Mouse (Mus musculus) embryonic facial prominence, embryonic 12.5 days (tissue): ENCODE results near the gene Ncf2. TPM values are rescaled to one million over a fixed set of nuclear protein-coding genes. Genes with fewer than 3 reads are reported as not detected.

Experiments
- ATAC-seq: fragments of 200-750 bp; cut with Nextera tagmentation; 2 replicates; pipeline ENCODE4 v1.8.0; 2017; ENCODE audit not compliant: insufficient number of reproducible peaks, insufficient read depth, low FRiP score, low TSS enrichment
- H3K27ac ChIP-seq: fragments of 300-500 bp; sonication (generic); 2 replicates; pipeline ENCODE4 v1.5.1; 2016; ENCODE audit warnings: mild to moderate bottlenecking
- H3K27me3 ChIP-seq: fragments of 300-500 bp; sonication (generic); 2 replicates; pipeline ENCODE4 v1.6.1; 2016; ENCODE audit warnings: mild to moderate bottlenecking, moderate library complexity
- H3K36me3 ChIP-seq: fragments of 300-500 bp; sonication (generic); 2 replicates; pipeline ENCODE4 v1.6.1; 2016; ENCODE audit warnings: mild to moderate bottlenecking
- H3K4me1 ChIP-seq: fragments of 300-500 bp; sonication (generic); 2 replicates; pipeline ENCODE4 v1.6.1; 2016
- H3K4me2 ChIP-seq: fragments of 300-500 bp; sonication (generic); replicated peaks from 2 replicates; pipeline ENCODE4 v1.6.1; 2016; ENCODE audit warnings: mild to moderate bottlenecking, moderate library complexity
- H3K4me3 ChIP-seq: fragments of 300-500 bp; sonication (generic); 2 replicates; pipeline ENCODE4 v1.5.1; 2016; ENCODE audit warnings: mild to moderate bottlenecking
- H3K9ac ChIP-seq: fragments of 300-500 bp; sonication (generic); 2 replicates; pipeline ENCODE4 v1.6.1; 2016; ENCODE audit warnings: mild to moderate bottlenecking, moderate library complexity
- H3K9me3 ChIP-seq: fragments of 300-500 bp; sonication (generic); 2 replicates; pipeline ENCODE4 v1.6.1; 2016; ENCODE audit warnings: mild to moderate bottlenecking, moderate library complexity
- WGBS: fragments of 180-500 bp; shearing (Covaris S2); methylation state at CpG from one replicate; pipeline ENCODE4 v1.1.7; 2016; 5-methylcytosine and 5-hydroxymethylcytosine counted together
- polyA plus RNA-seq: library from polyadenylated mRNA; unstranded; fragments of >200 nt; fragmentation: Nextera tagmentation; extraction: Ambion mirVana; gene quantifications from 2 replicates; pipeline ENCODE4 v1.2.1, GENCODE M21; 2016

The Ncf2 gene
- polyA plus RNA-seq, 1 experiment from 2014 or later, result 2.4 TPM

DNA sequence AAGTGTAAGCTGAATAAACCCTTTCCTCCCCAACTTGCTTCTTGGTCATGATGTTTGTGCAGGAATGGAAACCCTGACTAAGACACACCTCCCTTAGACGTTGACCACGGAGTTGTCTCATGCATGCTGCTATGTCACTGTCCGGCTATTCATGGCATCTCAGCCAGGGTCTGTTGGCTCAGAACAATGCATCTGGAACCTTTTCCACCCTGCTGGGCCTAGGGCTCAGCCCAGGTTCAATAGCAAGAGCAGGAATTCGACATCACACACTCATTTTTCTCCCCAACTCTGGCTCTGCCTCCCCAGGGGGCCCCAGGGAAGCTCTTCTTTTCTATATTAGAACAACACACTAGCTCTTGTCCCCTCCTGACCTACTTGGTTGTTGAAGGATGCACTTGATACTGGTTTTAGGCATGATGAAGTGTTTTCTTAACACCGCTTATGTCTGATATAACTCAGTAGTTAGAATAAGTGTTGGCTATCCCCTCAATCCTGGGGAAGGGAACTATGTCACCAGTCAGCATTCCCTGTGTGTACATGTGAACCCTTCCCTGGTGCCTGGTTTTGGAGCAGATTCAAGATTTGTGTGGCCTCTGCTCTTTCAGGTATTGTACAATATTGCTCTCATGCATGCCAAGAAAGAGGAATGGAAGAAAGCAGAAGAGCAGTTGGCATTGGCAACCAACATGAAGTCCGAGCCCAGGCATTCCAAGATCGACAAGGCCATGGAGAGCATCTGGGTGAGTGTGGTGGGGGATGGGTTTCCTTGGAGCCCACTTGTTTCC, 21.1 kb downstream of the Ncf2 start:
- H3K4me3 ChIP-seq, result no peak overlapping the region
- no peak for ATAC-seq
- no peak overlapping the region for H3K4me2 ChIP-seq
- H3K27me3 ChIP-seq, result no peaks in the 10 kb centered on the region
- 76% methylated on average over 7 of the region's 7 CpGs for WGBS
- no peaks in the 10 kb centered on the region for H3K36me3 ChIP-seq
- peaks cover 3% of the 10 kb centered on the region; the same call in 1 of the 2 replicates for H3K4me1 ChIP-seq
- no peak overlapping the region for H3K27ac ChIP-seq
- H3K9ac ChIP-seq, result no peak overlapping the region
- no peaks in the 10 kb centered on the region for H3K9me3 ChIP-seq

GRCm38 (mm10) chr1:152821746-152822145, 21.8 kb downstream of the Ncf2 start:
- Histone ChIP-seq H3K4me1 (peaks cover 3% of the 10 kb centered on the region; the same call in 1 of the 2 replicates), H3K4me2 (no peak overlapping the region), H3K9ac (no peak overlapping the region), H3K4me3 (no peak overlapping the region), H3K9me3 (no peaks in the 10 kb centered on the region), H3K36me3 (no peaks in the 10 kb centered on the region), H3K27ac (no peak overlapping the region), H3K27me3 (no peaks in the 10 kb centered on the region)
- 84% methylated on average over 4 of the region's 4 CpGs for WGBS
- ATAC-seq, result no peak

- WGBS, result 73% methylated on average over 9 of the region's 9 CpGs
- no peak for ATAC-seq
These were observed 24.2 kb downstream of the Ncf2 start for GRCm38 (mm10) chr1:152824206-152824605.

GRCm38 (mm10) chr1:152826446-152826845, 26.5 kb downstream of the Ncf2 start:
- Histone ChIP-seq H3K9ac (no peak overlapping the region), H3K27me3 (no peaks in the 10 kb centered on the region), H3K36me3 (no peaks in the 10 kb centered on the region), H3K4me1 (peaks cover 11% of the 10 kb centered on the region), H3K27ac (no peak overlapping the region), H3K4me2 (no peak overlapping the region), H3K9me3 (no peaks in the 10 kb centered on the region), H3K4me3 (no peak overlapping the region)
- no peak for ATAC-seq
- WGBS, result 69% methylated on average over 5 of the region's 5 CpGs

More at GRCm38 (mm10) chr1:152824206-152824605, 24.2 kb downstream of the Ncf2 start:
- H3K27me3 ChIP-seq, result no peaks in the 10 kb centered on the region
- H3K9ac ChIP-seq, result no peak overlapping the region
- peaks cover 10% of the 10 kb centered on the region for H3K4me1 ChIP-seq
- H3K9me3 ChIP-seq, result no peaks in the 10 kb centered on the region
- no peak overlapping the region for H3K4me3 ChIP-seq
- H3K27ac ChIP-seq, result no peak overlapping the region
- H3K36me3 ChIP-seq, result no peaks in the 10 kb centered on the region
- no peak overlapping the region for H3K4me2 ChIP-seq

GRCm38 (mm10) chr1:152828168-152828567, 28.2 kb downstream of the Ncf2 start:
- Histone ChIP-seq H3K36me3 (no peaks in the 10 kb centered on the region), H3K27me3 (no peaks in the 10 kb centered on the region), H3K4me2 (no peak overlapping the region), H3K4me1 (peaks cover 11% of the 10 kb centered on the region), H3K9ac (no peak overlapping the region), H3K27ac (0 out of 2 replicates have a peak overlapping the region, but pooled peaks have one; percentile 30), H3K9me3 (no peaks in the 10 kb centered on the region), H3K4me3 (no peak overlapping the region)
- WGBS, result 79% methylated on average over 5 of the region's 5 CpGs
- ATAC-seq, result no peak

DNA sequence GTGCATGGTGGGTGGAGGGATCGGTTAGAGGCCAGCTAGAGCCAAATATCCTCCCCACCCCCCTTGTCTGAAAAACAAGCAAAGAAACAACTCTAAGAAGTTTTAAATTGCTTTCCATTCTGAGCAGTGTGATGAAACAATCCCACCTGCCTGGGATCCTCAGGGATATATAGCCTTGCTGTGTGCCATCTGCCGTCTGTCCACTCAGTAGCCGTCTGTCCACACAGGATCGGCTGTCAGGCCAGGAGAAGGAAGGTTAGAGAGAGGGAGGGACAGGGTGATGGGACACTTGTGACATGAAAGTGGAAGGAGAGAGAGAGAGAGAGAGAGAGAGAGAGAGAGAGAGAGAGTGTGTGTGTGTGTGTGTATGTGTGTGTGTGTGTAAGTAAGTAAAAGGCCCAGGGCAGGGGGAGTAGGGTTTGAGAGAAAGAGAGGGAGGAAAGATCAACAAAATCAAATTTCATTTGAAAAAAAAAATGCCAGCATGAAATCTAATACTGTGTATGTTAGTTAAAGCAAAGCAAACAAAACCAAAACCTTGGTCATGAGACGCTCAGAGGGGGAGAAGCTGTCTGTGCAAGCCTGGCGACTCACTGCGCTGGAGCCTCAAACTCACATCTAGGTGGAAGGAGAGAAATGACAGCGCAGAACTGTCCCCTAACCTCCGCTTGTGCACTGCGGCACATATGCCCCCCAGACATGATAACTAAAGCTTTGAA, 28.8 kb downstream of the Ncf2 start:
- Histone ChIP-seq H3K9ac (no peak overlapping the region), H3K36me3 (no peaks in the 10 kb centered on the region), H3K27me3 (no peaks in the 10 kb centered on the region), H3K4me2 (no peak overlapping the region), H3K27ac (0 out of 2 replicates have a peak overlapping the region, but pooled peaks have one; percentile 30), H3K9me3 (no peaks in the 10 kb centered on the region), H3K4me1 (peaks cover 11% of the 10 kb centered on the region), H3K4me3 (no peak overlapping the region)
- no peak for ATAC-seq
- 56% methylated on average over 10 of the region's 10 CpGs for WGBS

GRCm38 (mm10) chr1:152830054-152830453, 30.1 kb downstream of the Ncf2 start:
- H3K36me3 ChIP-seq, result no peaks in the 10 kb centered on the region
- H3K27ac ChIP-seq, result no peak overlapping the region
- H3K9ac ChIP-seq, result no peak overlapping the region
- H3K4me3 ChIP-seq, result no peak overlapping the region
- no peaks in the 10 kb centered on the region for H3K9me3 ChIP-seq
- ATAC-seq, result no peak
- H3K4me1 ChIP-seq, result peaks cover 11% of the 10 kb centered on the region
- H3K27me3 ChIP-seq, result no peaks in the 10 kb centered on the region
- no peak overlapping the region for H3K4me2 ChIP-seq
- WGBS, result 94% methylated on average over 9 of the region's 9 CpGs

- no peak for ATAC-seq
These were observed 31.0 kb downstream of the Ncf2 start for GRCm38 (mm10) chr1:152831003-152831402.

GRCm38 (mm10) chr1:152831619-152832018, 31.6 kb downstream of the Ncf2 start:
- peaks cover 4% of the 10 kb centered on the region; the same call in 1 of the 2 replicates for H3K36me3 ChIP-seq
- 82% methylated on average over 5 of the region's 5 CpGs for WGBS
- no peak overlapping the region for H3K9ac ChIP-seq
- H3K27me3 ChIP-seq, result no peaks in the 10 kb centered on the region
- ATAC-seq, result no peak
- no peak overlapping the region for H3K4me2 ChIP-seq
- peaks cover 11% of the 10 kb centered on the region for H3K4me1 ChIP-seq
- H3K9me3 ChIP-seq, result no peaks in the 10 kb centered on the region
- H3K4me3 ChIP-seq, result no peak overlapping the region
- no peak overlapping the region for H3K27ac ChIP-seq

More at GRCm38 (mm10) chr1:152831003-152831402, 31.0 kb downstream of the Ncf2 start:
- no peaks in the 10 kb centered on the region for H3K36me3 ChIP-seq
- H3K4me3 ChIP-seq, result no peak overlapping the region
- no peak overlapping the region for H3K4me2 ChIP-seq
- H3K4me1 ChIP-seq, result peaks cover 11% of the 10 kb centered on the region
- 89% methylated on average over 8 of the region's 8 CpGs for WGBS
- H3K9me3 ChIP-seq, result no peaks in the 10 kb centered on the region
- no peak overlapping the region for H3K9ac ChIP-seq
- H3K27ac ChIP-seq, result no peak overlapping the region
- H3K27me3 ChIP-seq, result no peaks in the 10 kb centered on the region

- Histone ChIP-seq H3K36me3 (peaks cover 10% of the 10 kb centered on the region), H3K4me2 (no peak overlapping the region), H3K27me3 (no peaks in the 10 kb centered on the region), H3K4me3 (no peak overlapping the region), H3K27ac (no peak overlapping the region), H3K9me3 (no peaks in the 10 kb centered on the region), H3K9ac (no peak overlapping the region), H3K4me1 (peaks cover 11% of the 10 kb centered on the region)
- ATAC-seq, result no peak
- WGBS, result 87% methylated on average over 6 of the region's 6 CpGs
These were observed 32.3 kb downstream of the Ncf2 start for GRCm38 (mm10) chr1:152832316-152832715.

GRCm38 (mm10) chr1:152835061-152835460, 35.1 kb downstream of the Ncf2 start:
- Histone ChIP-seq H3K4me1 (no peaks in the 10 kb centered on the region), H3K27ac (no peak overlapping the region), H3K36me3 (peaks cover 31% of the 10 kb centered on the region), H3K9ac (no peak overlapping the region), H3K9me3 (no peaks in the 10 kb centered on the region), H3K4me3 (no peak overlapping the region), H3K27me3 (no peaks in the 10 kb centered on the region), H3K4me2 (no peak overlapping the region)
- WGBS, result 86% methylated on average over 3 of the region's 3 CpGs
- ATAC-seq, result no peak
